Mouse (Mus musculus): Measurements from ENCODE around the gene Traf3ip3. TPM values are rescaled to one million over a fixed set of nuclear protein-coding genes. Genes with fewer than 3 reads are reported as not detected.

The Traf3ip3 gene
- polyA plus RNA-seq, 1 experiment from 2014 or later, result 2.1 TPM

- Histone ChIP-seq H3K9ac (no peak overlapping the region), H3K9me3 (replicated peaks) (no peaks in the 10 kb centered on the region), H3K4me3 (no peak overlapping the region), H3K4me2 (no peak overlapping the region), H3K27ac (no peak overlapping the region), H3K36me3 (no peaks in the 10 kb centered on the region), H3K27me3 (no peaks in the 10 kb centered on the region), H3K4me1 (replicated peaks) (no peaks in the 10 kb centered on the region)
- no peak for ATAC-seq (replicated peaks; ENCODE audit: insufficient number of reproducible peaks, insufficient read depth, low FRiP score, low read depth)
- 83% methylated on average over 2 of the region's 2 CpGs for WGBS
Measured at GRCm38 (mm10) chr1:193205431-193205830, 3.9 kb upstream of the Traf3ip3 start.

GRCm38 (mm10) chr1:193203821-193204220 lies 2.3 kb upstream of the Traf3ip3 start:
- no peak overlapping the region for H3K4me3 ChIP-seq
- H3K27ac ChIP-seq, result no peak overlapping the region
- 57% methylated on average over 2 of the region's 2 CpGs for WGBS

GRCm38 (mm10) chr1:193200640-193201382 lies 692 bp downstream of the Traf3ip3 start:
- WGBS, result 70% methylated on average over 8 of the region's 8 CpGs
- H3K9ac ChIP-seq, result no peak overlapping the region
- H3K27me3 ChIP-seq, result no peaks in the 10 kb centered on the region
- H3K36me3 ChIP-seq, result no peaks in the 10 kb centered on the region
- peak overlapping the region; percentile 39; the same call in 1 of the 2 replicates for H3K27ac ChIP-seq
- 0 out of 2 replicates have a peak, but pooled peaks cover 2% of the 10 kb centered on the region for H3K4me1 ChIP-seq (replicated peaks)
- H3K9me3 ChIP-seq (replicated peaks), result no peaks in the 10 kb centered on the region
- H3K4me3 ChIP-seq, result peak overlapping the region; percentile 6; the same call in 1 of the 2 replicates
- peak overlapping the region; percentile 12; the same call in 1 of the 2 replicates for H3K4me2 ChIP-seq
- ATAC-seq (replicated peaks; ENCODE audit: insufficient number of reproducible peaks, insufficient read depth, low FRiP score, low read depth), result no peak

More at GRCm38 (mm10) chr1:193203821-193204220, 2.3 kb upstream of the Traf3ip3 start:
- Histone ChIP-seq H3K27me3 (no peaks in the 10 kb centered on the region), H3K4me2 (no peak overlapping the region), H3K9ac (no peak overlapping the region), H3K9me3 (replicated peaks) (no peaks in the 10 kb centered on the region), H3K4me1 (replicated peaks) (no peaks in the 10 kb centered on the region), H3K36me3 (no peaks in the 10 kb centered on the region)
- no peak for ATAC-seq (replicated peaks; ENCODE audit: insufficient number of reproducible peaks, insufficient read depth, low FRiP score, low read depth)

- no peak overlapping the region for H3K27ac ChIP-seq
- no peak overlapping the region for H3K4me2 ChIP-seq
- no peaks in the 10 kb centered on the region for H3K36me3 ChIP-seq
- 74% methylated on average over 2 of the region's 2 CpGs for WGBS
- H3K27me3 ChIP-seq, result no peaks in the 10 kb centered on the region
- H3K9ac ChIP-seq, result no peak overlapping the region
- no peak overlapping the region for H3K4me3 ChIP-seq
- ATAC-seq (replicated peaks; ENCODE audit: insufficient number of reproducible peaks, insufficient read depth, low FRiP score, low read depth), result no peak
- H3K4me1 ChIP-seq (replicated peaks), result 0 out of 2 replicates have a peak, but pooled peaks cover 2% of the 10 kb centered on the region
- H3K9me3 ChIP-seq (replicated peaks), result no peaks in the 10 kb centered on the region
Measured at GRCm38 (mm10) chr1:193198312-193198711, 3.2 kb downstream of the Traf3ip3 start.

DNA sequence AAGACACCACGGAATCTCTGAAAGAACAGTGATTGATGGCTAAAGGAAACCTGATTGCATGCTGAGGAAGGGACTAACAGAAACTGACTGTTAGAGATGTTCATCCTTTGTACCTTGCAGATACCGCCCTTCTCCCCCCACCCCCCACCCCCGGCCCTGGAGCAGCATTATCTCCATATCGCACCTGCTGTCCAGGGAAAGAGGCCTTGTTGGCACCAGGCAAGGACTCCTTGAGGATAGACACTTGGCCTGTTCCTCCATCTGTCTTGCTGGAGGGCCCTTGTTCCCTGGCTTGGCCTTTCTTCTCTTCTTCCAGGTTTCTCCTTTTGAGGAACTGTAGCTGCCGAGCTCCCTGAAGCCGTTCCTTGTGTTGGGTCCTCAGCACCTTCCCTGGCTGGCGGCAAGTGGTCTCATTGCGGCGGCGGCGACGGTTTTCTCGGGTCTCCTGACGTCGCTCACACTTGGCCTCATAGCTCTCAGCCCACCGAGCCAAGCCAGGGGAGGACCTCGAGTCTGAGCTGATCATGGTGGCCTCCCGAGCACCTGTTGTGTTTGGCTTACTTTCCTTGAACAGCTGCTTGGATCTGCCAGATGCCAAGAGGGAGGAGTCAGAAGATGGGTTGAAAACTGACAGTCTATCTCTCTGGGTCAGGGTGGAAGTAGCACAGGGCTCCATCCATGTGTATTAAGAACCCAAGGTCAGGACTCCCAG lies 3.9 kb downstream of the Traf3ip3 start:
- Histone ChIP-seq H3K9ac (no peak overlapping the region), H3K4me2 (no peak overlapping the region), H3K27me3 (no peaks in the 10 kb centered on the region), H3K36me3 (no peaks in the 10 kb centered on the region), H3K4me1 (replicated peaks) (0 out of 2 replicates have a peak, but pooled peaks cover 2% of the 10 kb centered on the region), H3K27ac (no peak overlapping the region), H3K4me3 (no peak overlapping the region), H3K9me3 (replicated peaks) (no peaks in the 10 kb centered on the region)
- ATAC-seq (replicated peaks; ENCODE audit: insufficient number of reproducible peaks, insufficient read depth, low FRiP score, low read depth), result no peak
- 85% methylated on average over 18 of the region's 18 CpGs for WGBS

DNA sequence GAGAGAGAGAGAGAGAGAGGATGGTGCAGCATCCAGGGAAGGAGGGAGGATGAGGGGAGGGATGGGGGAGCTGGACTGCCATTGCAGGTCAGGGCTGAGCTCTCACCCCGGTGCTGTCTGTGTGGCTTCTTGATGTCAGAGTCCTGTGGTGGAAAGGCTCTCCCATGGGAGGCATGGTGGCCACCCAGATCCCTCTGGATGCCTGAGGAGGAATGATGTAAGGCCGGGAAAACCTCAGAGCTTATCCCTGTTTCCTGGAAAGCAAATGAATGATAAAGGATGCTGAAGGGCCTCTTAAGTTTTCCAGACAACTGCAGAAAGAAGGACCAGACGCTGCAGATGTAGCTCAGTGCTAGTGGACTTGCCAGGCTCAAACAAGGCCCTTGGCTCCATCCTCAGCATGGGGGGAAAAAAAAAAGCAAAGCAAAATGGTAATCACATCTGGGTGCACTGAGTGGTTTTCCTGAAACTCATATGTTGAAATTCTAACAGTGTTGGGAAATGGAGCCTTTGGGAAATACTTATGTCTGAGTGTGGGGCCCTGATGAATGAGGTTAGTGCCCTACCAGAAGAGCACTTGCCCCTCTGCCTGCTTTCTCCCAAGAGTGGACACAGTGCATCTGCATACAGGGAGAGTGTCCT lies 6.2 kb downstream of the Traf3ip3 start:
- ATAC-seq (replicated peaks; ENCODE audit: insufficient number of reproducible peaks, insufficient read depth, low FRiP score, low read depth), result no peak

DNA sequence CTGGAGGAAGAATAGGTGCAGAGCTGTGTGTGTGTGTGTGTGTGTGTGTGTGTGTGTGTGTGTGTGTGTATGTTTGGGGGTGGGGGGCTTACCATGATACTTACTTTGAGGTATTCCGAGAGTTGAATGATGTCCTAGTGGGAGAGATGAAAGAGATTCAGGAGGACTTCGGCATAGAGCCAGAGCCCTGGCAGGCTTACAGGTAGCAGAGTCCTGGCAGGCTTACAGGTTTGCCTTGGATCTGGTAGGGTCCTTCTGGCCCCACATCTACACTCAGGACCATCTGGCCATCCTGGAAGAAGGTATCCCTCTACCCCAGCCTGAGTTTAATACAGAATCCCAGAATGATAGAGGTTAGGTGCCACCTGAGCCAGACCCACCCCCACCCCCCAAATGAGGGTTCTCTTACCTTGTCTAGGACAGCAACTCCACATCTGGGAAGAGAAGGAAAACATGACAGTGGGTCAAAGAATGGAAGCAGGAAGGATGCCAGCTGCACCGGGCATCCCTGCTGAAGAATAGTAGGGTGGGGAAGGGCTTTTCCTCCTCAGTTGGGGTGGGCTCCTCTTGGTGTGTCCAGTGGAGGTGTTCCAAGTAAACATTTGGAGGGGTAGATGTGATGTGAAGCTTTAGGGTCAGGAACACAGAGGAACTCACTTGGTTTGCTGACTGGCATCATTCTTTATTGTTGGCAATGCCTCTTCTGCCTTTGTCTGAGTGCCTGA lies 6.9 kb downstream of the Traf3ip3 start:
- 80% methylated on average over 3 of the region's 3 CpGs for WGBS
- H3K9ac ChIP-seq, result no peak overlapping the region
- no peak overlapping the region for H3K4me3 ChIP-seq
- H3K36me3 ChIP-seq, result no peaks in the 10 kb centered on the region
- H3K27me3 ChIP-seq, result no peaks in the 10 kb centered on the region
- H3K4me2 ChIP-seq, result no peak overlapping the region
- H3K9me3 ChIP-seq (replicated peaks), result no peaks in the 10 kb centered on the region
- no peak for ATAC-seq (replicated peaks; ENCODE audit: insufficient number of reproducible peaks, insufficient read depth, low FRiP score, low read depth)
- peaks cover 26% of the 10 kb centered on the region for H3K4me1 ChIP-seq (replicated peaks)
- no peak overlapping the region for H3K27ac ChIP-seq

More for the DNA sequence above, 6.2 kb downstream of the Traf3ip3 start:
- no peak overlapping the region for H3K27ac ChIP-seq
- no peaks in the 10 kb centered on the region for H3K36me3 ChIP-seq
- H3K9me3 ChIP-seq (replicated peaks), result no peaks in the 10 kb centered on the region
- no peak overlapping the region for H3K4me2 ChIP-seq
- H3K9ac ChIP-seq, result no peak overlapping the region
- H3K27me3 ChIP-seq, result no peaks in the 10 kb centered on the region
- H3K4me3 ChIP-seq, result no peak overlapping the region
- 49% methylated on average over 3 of the region's 3 CpGs for WGBS
- H3K4me1 ChIP-seq (replicated peaks), result peaks cover 19% of the 10 kb centered on the region

- peak overlapping the region; percentile 92 for H3K27ac ChIP-seq
- no peak overlapping the region for H3K4me3 ChIP-seq
- H3K9me3 ChIP-seq (replicated peaks), result no peaks in the 10 kb centered on the region
- no peak overlapping the region for H3K4me2 ChIP-seq
- H3K4me1 ChIP-seq (replicated peaks), result peaks cover 40% of the 10 kb centered on the region
- H3K36me3 ChIP-seq, result no peaks in the 10 kb centered on the region
- ATAC-seq (replicated peaks; ENCODE audit: insufficient number of reproducible peaks, insufficient read depth, low FRiP score, low read depth), result no peak
- H3K9ac ChIP-seq, result no peak overlapping the region
- H3K27me3 ChIP-seq, result no peaks in the 10 kb centered on the region
- WGBS, result 50% methylated on average over 7 of the region's 7 CpGs
Measured at GRCm38 (mm10) chr1:193191675-193192283, 9.7 kb downstream of the Traf3ip3 start.

GRCm38 (mm10) chr1:193189771-193190170 lies 11.7 kb downstream of the Traf3ip3 start:
- Histone ChIP-seq H3K4me1 (replicated peaks) (peaks cover 40% of the 10 kb centered on the region), H3K4me2 (peak overlapping the region; percentile 23; the same call in 1 of the 2 replicates), H3K27me3 (no peaks in the 10 kb centered on the region), H3K9me3 (replicated peaks) (no peaks in the 10 kb centered on the region), H3K36me3 (no peaks in the 10 kb centered on the region), H3K9ac (no peak overlapping the region), H3K4me3 (no peak overlapping the region), H3K27ac (peak overlapping the region; percentile 92)
- 15% methylated on average over 3 of the region's 3 CpGs for WGBS
- ATAC-seq (replicated peaks; ENCODE audit: insufficient number of reproducible peaks, insufficient read depth, low FRiP score, low read depth), result no peak; the same call in 1 of the 2 replicates

DNA sequence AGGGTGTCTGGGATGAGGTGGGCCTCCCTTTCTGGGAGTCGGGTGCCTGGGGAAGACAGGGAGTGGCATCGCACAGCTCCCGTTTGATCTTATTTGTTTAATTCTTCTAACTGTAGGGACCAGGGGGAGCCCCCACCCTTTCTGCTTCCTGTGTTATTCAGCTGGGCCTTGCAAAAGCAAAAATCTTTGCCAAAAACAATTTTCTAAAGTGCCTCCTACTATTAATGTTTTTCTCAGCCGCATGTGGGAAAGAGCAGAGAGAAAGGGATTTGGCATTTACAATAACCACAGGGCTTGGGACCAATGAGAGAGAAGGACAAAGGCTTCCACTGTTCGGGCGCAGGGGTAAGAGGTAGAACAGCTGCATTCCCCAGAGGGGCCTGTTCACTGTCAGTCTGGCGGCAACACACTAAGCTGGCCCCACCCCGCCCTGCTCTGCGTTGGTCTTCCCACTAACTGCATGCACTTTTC lies 12.3 kb downstream of the Traf3ip3 start:
- ATAC-seq (replicated peaks; ENCODE audit: insufficient number of reproducible peaks, insufficient read depth, low FRiP score, low read depth), result peak; percentile 92
- peak overlapping the region; percentile 92 for H3K27ac ChIP-seq
- H3K36me3 ChIP-seq, result no peaks in the 10 kb centered on the region
- no peaks in the 10 kb centered on the region for H3K27me3 ChIP-seq
- H3K4me3 ChIP-seq, result no peak overlapping the region
- peak overlapping the region; percentile 23; the same call in 1 of the 2 replicates for H3K4me2 ChIP-seq
- H3K4me1 ChIP-seq (replicated peaks), result peaks cover 40% of the 10 kb centered on the region
- H3K9ac ChIP-seq, result no peak overlapping the region
- H3K9me3 ChIP-seq (replicated peaks), result no peaks in the 10 kb centered on the region
- whole genome bisulfite sequencing, result 17% methylated on average over 9 of the region's 9 CpGs
